9 mouse cellular contexts compared by ENCODE assay signal in the genomic region with DNA sequence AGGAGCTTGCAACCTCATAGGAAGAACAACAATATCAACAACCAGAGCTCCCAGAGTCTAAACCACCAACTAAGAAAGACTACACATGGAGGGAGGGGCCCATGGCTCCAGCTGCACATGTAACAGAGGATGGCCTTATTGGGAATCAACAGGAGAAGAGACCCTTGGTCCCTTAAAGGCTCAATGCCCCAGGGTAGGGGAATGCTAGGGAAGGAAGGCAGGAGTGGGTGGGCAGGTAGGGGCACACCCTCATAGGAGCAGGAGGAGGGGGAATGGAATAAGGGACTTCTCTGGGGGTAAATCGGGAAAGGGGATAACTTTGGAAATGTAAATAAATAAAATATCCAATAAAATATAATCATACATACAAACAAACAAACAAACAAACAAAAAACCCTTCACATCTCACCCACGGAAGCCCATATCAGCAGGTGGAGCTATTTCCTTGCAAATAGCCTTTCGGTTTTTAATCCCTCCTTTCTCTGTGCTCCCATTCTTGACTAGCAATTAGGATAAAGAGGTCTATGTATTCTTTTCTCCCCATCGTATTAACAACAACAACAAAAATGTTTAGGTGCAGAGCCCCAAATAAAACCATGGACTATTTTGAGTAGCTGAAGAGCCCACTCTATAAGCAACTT. TPM values are rescaled to one million over a fixed set of nuclear protein-coding genes. Genes with fewer than 3 reads are reported as not detected.
DNase-seq lines count a peak whose midpoint lies in the region; ATAC-seq and TF ChIP-seq lines count a peak whose summit lies in the region.
"Had no signal": no experiment of that assay in that cellular context is flagged by ENCODE, and none has a peak within 500 bp of the region (broad histone marks: within the 10 kb centered on the region; RNA-seq: fewer than 3 reads in every experiment).

No protein-coding gene starts in this region.

- no peaks in the 10 kb centered on the region for H3K79me2 ChIP-seq in heart, adult 2 months (replicated peaks; ENCODE audit: control insufficient read depth, insufficient read depth, low read length)
- no peaks in the 10 kb centered on the region for H3K79me2 ChIP-seq in C2C12 (ENCODE audit: control insufficient read depth, insufficient read depth)

- H3K4me2 ChIP-seq in intestine, embryonic 14.5 days (ENCODE audit: low read length), result no peak overlapping the region
- no peak overlapping the region for H3K4me2 ChIP-seq in midbrain, postnatal 0 days (ENCODE audit: low read depth, low read length, poor library complexity, severe bottlenecking)
- H3K4me2 ChIP-seq: midbrain, embryonic 12.5 days had no signal

- no peaks in the 10 kb centered on the region for H3K79me3 ChIP-seq in C2C12 (ENCODE audit: low read depth)

- TF ChIP-seq POLR2A in heart, adult 2 months (IDR thresholded peaks at IDR 0.05; ENCODE audit: insufficient read depth, low read depth, low read length), result no peak
- TF ChIP-seq POLR2A in cortical plate, adult 2 months (IDR thresholded peaks at IDR 0.05; ENCODE audit: extremely low read depth, insufficient read depth, low read length), result no peak

- H3K27me3 ChIP-seq in heart, adult 2 months (ENCODE audit: control insufficient read depth, insufficient read depth, low read length), result no peaks in the 10 kb centered on the region
- H3K27me3 ChIP-seq in C2C12 (ENCODE audit: control insufficient read depth, insufficient read depth, insufficient read length), result no peaks in the 10 kb centered on the region
- no peaks in the 10 kb centered on the region for H3K27me3 ChIP-seq in intestine, embryonic 14.5 days (replicated peaks; ENCODE audit: control insufficient read depth, insufficient read depth, low read length)
- no peaks in the 10 kb centered on the region for H3K27me3 ChIP-seq in midbrain, postnatal 0 days (ENCODE audit: insufficient read depth, low read length)
- H3K27me3 ChIP-seq: midbrain, embryonic 12.5 days had no signal

- 0 out of 2 replicates have a peak, but pooled peaks cover 2% of the 10 kb centered on the region for H3K9me3 ChIP-seq in intestine, embryonic 14.5 days (ENCODE audit: control insufficient read depth, low read length)
- H3K9me3 ChIP-seq in midbrain, postnatal 0 days (ENCODE audit: low read length), result no peaks in the 10 kb centered on the region
- H3K9me3 ChIP-seq: midbrain, embryonic 12.5 days had no signal

- no peak for TF ChIP-seq EP300 in heart, adult 2 months (IDR thresholded peaks at IDR 0.05; ENCODE audit: insufficient read depth, low read depth, low read length)

- WGBS in heart, adult 2 months, result 44% methylated on average over 4 of the region's 4 CpGs
- WGBS in intestine, embryonic 14.5 days, result 40% methylated on average over 4 of the region's 4 CpGs
- WGBS in midbrain, postnatal 0 days, result 44% methylated on average over 4 of the region's 4 CpGs

- no peak for DNase-seq in heart, adult 2 months
- no peak for DNase-seq in heart, postnatal 25 days (ENCODE audit: low spot score)
- DNase-seq in intestine, embryonic 14.5 days (ENCODE audit: low spot score), result no peak
- peak; percentile 71 for DNase-seq in midbrain, postnatal 0 days (ENCODE audit: low spot score)
- no peak for DNase-seq in layer of hippocampus, adult 9-11 months

- no peaks in the 10 kb centered on the region for H3K36me3 ChIP-seq in heart, adult 2 months (ENCODE audit: control insufficient read depth, insufficient read depth, low read length)
- H3K36me3 ChIP-seq in C2C12 (ENCODE audit: control insufficient read depth, insufficient read depth), result no peaks in the 10 kb centered on the region
- no peaks in the 10 kb centered on the region for H3K36me3 ChIP-seq in intestine, embryonic 14.5 days (ENCODE audit: control insufficient read depth, insufficient read depth, low read length)
- no peaks in the 10 kb centered on the region for H3K36me3 ChIP-seq in midbrain, postnatal 0 days (ENCODE audit: insufficient read depth, low read length)
- H3K36me3 ChIP-seq: midbrain, embryonic 12.5 days had no signal

- intact Hi-C loops in heart, adult 2 months (cut with DNase I), result loop anchor here (1.0 to 5.0 kb wide), 3 partner anchors 162 to 416 kb away; no protein-coding TSS in a partner anchor
- intact Hi-C loops in heart, postnatal 25 days (cut with DNase I), result loop anchor here (1.0 to 5.0 kb wide), 3 partner anchors 162 to 416 kb away; partner anchors contain the start of gene Frmd6

- H3K9ac ChIP-seq in heart, adult 2 months (ENCODE audit: low read depth, low read length), result no peak overlapping the region
- H3K9ac ChIP-seq in intestine, embryonic 14.5 days (ENCODE audit: low read length), result no peak overlapping the region
- H3K9ac ChIP-seq in midbrain, postnatal 0 days (replicated peaks; ENCODE audit: low read length, poor library complexity, severe bottlenecking), result no peak overlapping the region
- H3K9ac ChIP-seq: midbrain, embryonic 12.5 days had no signal

- H3K27ac ChIP-seq in heart, adult 2 months, result peak overlapping the region; percentile 26; the same call in 1 of the 2 replicates
- no peak overlapping the region for H3K27ac ChIP-seq in cortical plate, adult 2 months (ENCODE audit: insufficient read depth, low read length)
- H3K27ac ChIP-seq in intestine, embryonic 14.5 days (ENCODE audit: low read depth), result no peak overlapping the region
- H3K27ac ChIP-seq in midbrain, postnatal 0 days (ENCODE audit: low read depth, low read length), result no peak overlapping the region
- H3K27ac ChIP-seq: midbrain, embryonic 12.5 days had no signal

- peaks cover 1% of the 10 kb centered on the region; the same call in 1 of the 2 replicates for H3K4me1 ChIP-seq in heart, adult 2 months (ENCODE audit: control insufficient read depth, insufficient read depth, low read length)
- no peaks in the 10 kb centered on the region for H3K4me1 ChIP-seq in cortical plate, adult 2 months (ENCODE audit: control insufficient read depth, insufficient read depth, low read length)
- no peaks in the 10 kb centered on the region for H3K4me1 ChIP-seq in intestine, embryonic 14.5 days (replicated peaks; ENCODE audit: control insufficient read depth, insufficient read depth, low read length)
- no peaks in the 10 kb centered on the region for H3K4me1 ChIP-seq in midbrain, postnatal 0 days (ENCODE audit: insufficient read depth, low read length)

- TF ChIP-seq CTCF in heart, adult 2 months (IDR thresholded peaks at IDR 0.05), result peak; percentile 83
- peak; percentile 18 for TF ChIP-seq CTCF in C2C12 (IDR thresholded peaks at IDR 0.05; ENCODE audit: control insufficient read depth, insufficient read depth, insufficient read length)
- peak; percentile 64 for TF ChIP-seq CTCF in cortical plate, adult 2 months (IDR thresholded peaks at IDR 0.05; ENCODE audit: extremely low read depth, insufficient read depth, low read length)
- TF ChIP-seq CTCF in midbrain, postnatal 0 days (IDR thresholded peaks at IDR 0.05), result peak; percentile 84

- H3K4me3 ChIP-seq in heart, adult 2 months, result no peak overlapping the region
- H3K4me3 ChIP-seq in C2C12 (ENCODE audit: insufficient read depth, poor library complexity, severe bottlenecking), result no peak overlapping the region
- H3K4me3 ChIP-seq in cortical plate, adult 2 months (ENCODE audit: insufficient read depth, low read length), result no peak overlapping the region
- no peak overlapping the region for H3K4me3 ChIP-seq in intestine, embryonic 14.5 days (ENCODE audit: low read depth, low read length)
- no peak overlapping the region for H3K4me3 ChIP-seq in midbrain, postnatal 0 days (ENCODE audit: low read depth, low read length)
- H3K4me3 ChIP-seq: midbrain, embryonic 12.5 days had no signal

- no peak overlapping the region for H3ac ChIP-seq in C2C12 (ENCODE audit: control insufficient read depth, insufficient read length, low read depth)

- 0 out of 2 replicates have a peak, but pooled peaks have one; percentile 32 for ATAC-seq in intestine, embryonic 14.5 days (replicated peaks; ENCODE audit: low FRiP score, low TSS enrichment, low read depth)
- no peak for ATAC-seq in midbrain, postnatal 0 days (ENCODE audit: low FRiP score)
- no peak for ATAC-seq in granulocyte monocyte progenitor cell, adult 5-6 weeks (replicated peaks; ENCODE audit: poor library complexity, severe bottlenecking)

TF ChIP-seq in C2C12, 6 proteins besides CTCF, POLR2A, EP300 and RAD21:
- no peak for TF ChIP-seq USF1 (IDR thresholded peaks at IDR 0.05; ENCODE audit: low read depth)
- TF ChIP-seq FOSL1 (IDR thresholded peaks at IDR 0.05; ENCODE audit: insufficient read depth, low read length, poor library complexity, severe bottlenecking), result no peak
- no peak for TF ChIP-seq MYOD1 (IDR thresholded peaks at IDR 0.05; ENCODE audit: control insufficient read depth, insufficient read length, low read depth)
- TF ChIP-seq MAX (IDR thresholded peaks at IDR 0.05), result no peak
- TF ChIP-seq MYOG (IDR thresholded peaks at IDR 0.05; ENCODE audit: control insufficient read depth, extremely low read depth, insufficient read length), result no peak
- no peak for TF ChIP-seq CEBPB (IDR thresholded peaks at IDR 0.05; ENCODE audit: low read depth)
TF ChIP-seq in C2C12: peak in this region for 0.

RNA-seq across cellular contexts. Expression of gene Tmx1, which starts 42.5 kb away (rescaled TPM):
- 10 to 100 TPM; 37.9 to 41.4 TPM for total RNA-seq in heart, adult 2 months (2021)
- polyA plus RNA-seq in heart, adult 2 months (2012; rRNA removed), result 16.1 and 39.2 TPM in 2 replicates
- total RNA-seq in heart, postnatal 25 days (2021), result 10 to 100 TPM; 42.3 to 48.2 TPM
- polyA plus RNA-seq in C2C12 (2012; fragmentation: generic; extraction: Trizol), result 23.2 TPM
- polyA plus RNA-seq in cortical plate, adult 2 months (2012; rRNA removed), result 25.1 and 26.5 TPM in 2 replicates
- 68.6 and 78.0 TPM in 2 replicates for polyA plus RNA-seq in intestine, embryonic 14.5 days (2014; fragmentation: Nextera tagmentation; extraction: Ambion mirVana)
- total RNA-seq in midbrain, postnatal 0 days (2014; rRNA removed), result 73.8 and 100 TPM in 2 replicates
- 135 and 139 TPM in 2 replicates for polyA plus RNA-seq in midbrain, postnatal 0 days (2015; fragmentation: Nextera tagmentation; extraction: Ambion mirVana)
- total RNA-seq in granulocyte monocyte progenitor cell, adult 5-6 weeks (2014; fragmentation: Nextera tagmentation), result 40.2 and 49.4 TPM in 2 replicates
- total RNA-seq in granulocyte monocyte progenitor cell, adult 5-6 weeks (2017), result 92.6 and 103 TPM in 2 replicates

Comparison
In these comparisons a context has a peak if more than half of its experiments do, and no peak if none do; other contexts are left out.
1. CTCF ChIP-seq: peak in every context shown above with its lines; median percentile 84 in midbrain, postnatal 0 days; 83 in heart, adult 2 months; 64 in cortical plate, adult 2 months; 18 in C2C12.